8 mouse cellular contexts compared by ENCODE assay signal in the genomic region with DNA sequence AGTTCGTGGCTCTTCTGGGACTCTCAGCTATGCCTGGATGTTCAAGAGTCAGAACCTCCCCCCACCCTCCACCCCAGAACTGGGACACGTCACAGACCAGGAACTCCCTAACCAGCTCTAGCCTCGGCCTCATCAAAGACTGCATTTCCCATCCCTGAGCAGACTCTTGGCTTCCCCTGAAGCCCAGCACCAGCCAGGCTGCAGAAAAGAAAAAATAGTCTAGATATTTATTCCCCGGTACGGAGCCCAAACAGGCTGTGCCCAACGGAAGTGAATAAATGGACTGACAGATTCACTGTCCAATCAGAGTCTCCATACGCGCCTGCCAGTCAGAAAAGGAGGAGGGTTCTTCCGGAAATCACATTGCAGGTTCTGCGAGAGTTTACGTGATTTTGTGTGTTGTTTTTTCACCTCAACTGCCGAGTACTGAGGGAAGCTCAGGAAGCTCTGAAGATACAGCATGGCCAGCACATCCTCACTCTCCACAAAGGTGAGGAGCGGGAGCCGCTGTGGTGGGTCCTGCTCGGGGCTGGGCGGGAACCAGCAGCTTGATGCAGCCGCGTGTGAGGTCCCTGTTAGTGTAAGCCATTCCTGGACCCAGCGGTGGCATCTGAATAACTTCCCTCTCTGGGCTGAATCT.
A peak's percentile ranks its signal among the peaks of the same experiment; 100 is the strongest.
DNase-seq lines count a peak whose midpoint lies in the region; ATAC-seq and TF ChIP-seq lines count a peak whose summit lies in the region.
"Not testable (repeated sequence)": the region's sequence is repeated elsewhere in the genome, so short reads cannot be mapped to it uniquely, and the experiment has no call there.

No protein-coding gene starts in this region.

- TF ChIP-seq CTCF in kidney, postnatal 0 days (IDR thresholded peaks at IDR 0.05; ENCODE audit: low read depth) = not testable (repeated sequence)

- peak; percentile 99 for ATAC-seq in erythroid progenitor cell, adult 5-6 weeks (replicated peaks; ENCODE audit: low FRiP score, poor library complexity, severe bottlenecking)
- ATAC-seq in heart, embryonic 12.5 days (ENCODE audit: insufficient number of reproducible peaks, low FRiP score) = peak; percentile 98
- peak; percentile 99 for ATAC-seq in kidney, postnatal 0 days (replicated peaks; ENCODE audit: low FRiP score, low read depth)
- peak; percentile 99 for ATAC-seq in liver, embryonic 11.5 days (replicated peaks; ENCODE audit: low FRiP score)
- peak; percentile 99 for ATAC-seq in stomach, embryonic 14.5 days (ENCODE audit: insufficient number of reproducible peaks, insufficient read depth, low FRiP score, low read depth)

- 2% methylated on average over 18 of the region's 19 CpGs for WGBS in heart, embryonic 12.5 days
- WGBS in kidney, postnatal 0 days = 3% methylated on average over 18 of the region's 19 CpGs
- WGBS in liver, embryonic 11.5 days = 3% methylated on average over 18 of the region's 19 CpGs
- WGBS in stomach, embryonic 14.5 days = 1% methylated on average over 18 of the region's 19 CpGs

- H3K9ac ChIP-seq in heart, embryonic 12.5 days = peak overlapping the region; percentile 84
- H3K9ac ChIP-seq in kidney, postnatal 0 days (ENCODE audit: low read depth, low read length) = peak overlapping the region; percentile 67
- peak overlapping the region; percentile 80 for H3K9ac ChIP-seq in liver, embryonic 11.5 days (ENCODE audit: low read depth, low read length)
- H3K9ac ChIP-seq in stomach, embryonic 14.5 days (replicated peaks; ENCODE audit: low read depth, low read length) = peak overlapping the region; percentile 50

- H3K4me2 ChIP-seq in heart, embryonic 12.5 days = peak overlapping the region; percentile 63
- peak overlapping the region; percentile 52 for H3K4me2 ChIP-seq in kidney, postnatal 0 days (ENCODE audit: low read length)
- H3K4me2 ChIP-seq in liver, embryonic 11.5 days = peak overlapping the region; percentile 60
- H3K4me2 ChIP-seq in stomach, embryonic 14.5 days (replicated peaks; ENCODE audit: low read depth, low read length) = peak overlapping the region; percentile 37

- H3K36me3 ChIP-seq in heart, embryonic 12.5 days = peaks cover 15% of the 10 kb centered on the region
- H3K36me3 ChIP-seq in kidney, postnatal 0 days (ENCODE audit: insufficient read depth, low read length); liver, embryonic 11.5 days (ENCODE audit: control insufficient read depth, insufficient read depth, low read length); stomach, embryonic 14.5 days (ENCODE audit: control insufficient read depth, insufficient read depth, low read length): not testable (repeated sequence)

- H3K9me3 ChIP-seq in heart, embryonic 12.5 days (replicated peaks); kidney, postnatal 0 days (replicated peaks; ENCODE audit: low read length); liver, embryonic 11.5 days (ENCODE audit: control insufficient read depth, low read length): not testable (repeated sequence)
- peaks cover 13% of the 10 kb centered on the region; the same call in 1 of the 2 replicates for H3K9me3 ChIP-seq in stomach, embryonic 14.5 days (ENCODE audit: control insufficient read depth, low read depth, low read length)

- peak overlapping the region; percentile 84 for H3K4me3 ChIP-seq in heart, embryonic 12.5 days
- peak overlapping the region; percentile 46 for H3K4me3 ChIP-seq in kidney, postnatal 0 days (replicated peaks; ENCODE audit: low read depth, low read length)
- peak overlapping the region; percentile 70 for H3K4me3 ChIP-seq in liver, embryonic 11.5 days (ENCODE audit: low read depth, low read length)
- peak overlapping the region; percentile 54 for H3K4me3 ChIP-seq in stomach, embryonic 14.5 days (ENCODE audit: low read depth, low read length)

- not testable (repeated sequence) for H3K4me1 ChIP-seq in heart, embryonic 12.5 days (replicated peaks); kidney, postnatal 0 days (replicated peaks; ENCODE audit: insufficient read depth, low read length); liver, embryonic 11.5 days (replicated peaks; ENCODE audit: control insufficient read depth, insufficient read depth, low read length); stomach, embryonic 14.5 days (ENCODE audit: control insufficient read depth, insufficient read depth, low read length)

- peak; percentile 93 for DNase-seq in CD4-positive helper T cell, adult 2 months (ENCODE audit: low read depth, low spot score)
- DNase-seq in brain, embryonic 18.5 days (ENCODE audit: low read depth, low spot score) = peak; percentile 79
- DNase-seq in kidney, postnatal 0 days (ENCODE audit: low spot score) = peak; percentile 93
- DNase-seq in liver, embryonic 11.5 days (ENCODE audit: low spot score) = peak; percentile 78
- peak; percentile 93 for DNase-seq in naive thymus-derived CD4-positive, alpha-beta T cell, adult 2 months (ENCODE audit: low read depth)

- peak overlapping the region; percentile 89 for H3K27ac ChIP-seq in heart, embryonic 12.5 days (ENCODE audit: poor library complexity, severe bottlenecking)
- H3K27ac ChIP-seq in kidney, postnatal 0 days = peak overlapping the region; percentile 90
- not testable (repeated sequence) for H3K27ac ChIP-seq in liver, embryonic 11.5 days (ENCODE audit: low read depth, low read length)
- H3K27ac ChIP-seq in stomach, embryonic 14.5 days (ENCODE audit: low read length) = peak overlapping the region; percentile 75; the same call in 1 of the 2 replicates

- H3K27me3 ChIP-seq in heart, embryonic 12.5 days (replicated peaks); kidney, postnatal 0 days (ENCODE audit: insufficient read depth, low read length); liver, embryonic 11.5 days (replicated peaks; ENCODE audit: control insufficient read depth, insufficient read depth, low read length); stomach, embryonic 14.5 days (ENCODE audit: control insufficient read depth, insufficient read depth, low read length): not testable (repeated sequence)
